Mouse (Mus musculus) lung, adult 2 months (tissue): ENCODE data around the gene Ints2. TPM values are rescaled to one million over a fixed set of nuclear protein-coding genes. Genes with fewer than 3 reads are reported as not detected.
A peak's percentile ranks its signal among the peaks of the same experiment; 100 is the strongest.

ENCODE experiments used
- DNase-seq: peaks from one replicate; pipeline ENCODE4 v3.0.0; 2022
- H3K4me1 ChIP-seq: fragments of 200-500 bp; 2 replicates; pipeline ENCODE4 v1.6.1; 2011; ENCODE audit warnings: low read length; ENCODE audit not compliant: control insufficient read depth, insufficient read depth
- H3K4me3 ChIP-seq: fragments of 200-500 bp; replicated peaks from 2 replicates; pipeline ENCODE3; 2011; ENCODE audit warnings: low read depth, mild to moderate bottlenecking, control low read depth, low read length; ENCODE audit errors: extremely low read depth
- CTCF ChIP-seq: fragments of 200-500 bp; IDR thresholded peaks from 2 replicates; pipeline ENCODE4 v1.5.1; 2011; ENCODE audit warnings: mild to moderate bottlenecking, low read length, control low read depth; ENCODE audit not compliant: insufficient read depth
- POLR2A ChIP-seq: fragments of 200-500 bp; IDR thresholded peaks from 2 replicates; pipeline ENCODE4 v1.6.1; 2011; ENCODE audit warnings: low read depth, mild to moderate bottlenecking, control low read depth, low read length, borderline replicate concordance; ENCODE audit errors: extremely low read depth
- WGBS: fragments of 180-500 bp; shearing (Covaris S2); methylation state at CpG from one replicate; pipeline ENCODE4 v1.1.7; 2018; 5-methylcytosine and 5-hydroxymethylcytosine counted together
- polyA plus RNA-seq: library from polyadenylated mRNA; depleted of rRNA; stranded (reverse); fragments of >200 nt; gene quantifications from 2 replicates; pipeline ENCODE4 v1.2.3, GENCODE M21; 2012; rRNA removed

Ints2 gene
- polyA plus RNA-seq, 1 experiment, result 5.3 TPM

DNA sequence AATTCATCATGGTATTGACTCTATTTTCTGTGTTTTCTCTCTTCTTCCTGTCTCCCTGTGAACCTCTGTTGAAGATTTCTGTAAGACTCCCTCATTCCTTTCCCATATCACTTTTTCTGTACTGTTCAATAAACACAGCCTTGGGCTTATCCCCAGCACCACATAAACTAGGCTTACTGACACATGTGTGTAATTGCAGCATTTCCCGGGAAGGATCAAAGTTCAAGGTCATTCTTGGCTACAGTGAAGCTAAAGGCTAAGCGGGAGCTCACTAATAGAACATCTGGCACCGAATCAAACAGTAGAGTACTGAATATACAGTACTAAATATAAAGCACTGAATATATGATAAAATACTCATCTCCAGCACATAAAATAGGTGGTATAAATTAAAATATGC lies 81.5 kb downstream of the Ints2 start:
- no peak for DNase-seq
- no peaks in the 10 kb centered on the region for H3K4me1 ChIP-seq
- TF ChIP-seq CTCF (no peak), POLR2A (no peak)
- no peak overlapping the region for H3K4me3 ChIP-seq
- 60% methylated on average over 3 of the region's 3 CpGs for WGBS

DNA sequence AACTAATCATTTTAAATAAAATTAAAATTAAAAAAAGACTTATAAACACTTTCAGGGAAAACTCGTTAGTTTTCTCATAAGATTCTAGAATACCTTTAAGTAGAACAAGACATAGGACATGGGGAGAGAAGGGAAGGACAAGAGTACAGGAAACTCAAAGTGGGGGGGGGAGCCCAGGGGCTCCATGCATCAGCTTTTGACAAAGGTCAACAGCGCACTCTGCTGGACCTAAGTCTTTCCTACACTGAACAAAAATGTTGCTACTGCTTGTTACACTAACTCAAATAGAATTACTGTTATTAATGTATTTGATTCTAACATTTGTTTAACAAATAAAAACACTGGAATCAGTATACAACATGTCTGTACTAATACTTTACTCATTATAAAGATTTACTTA lies 83.2 kb downstream of the Ints2 start:
- peak; percentile 50 for DNase-seq
- no peaks in the 10 kb centered on the region for H3K4me1 ChIP-seq
- no peak overlapping the region for H3K4me3 ChIP-seq
- 52% methylated on average over 2 of the region's 2 CpGs for WGBS
- TF ChIP-seq POLR2A (no peak), CTCF (peak; percentile 69)

DNA sequence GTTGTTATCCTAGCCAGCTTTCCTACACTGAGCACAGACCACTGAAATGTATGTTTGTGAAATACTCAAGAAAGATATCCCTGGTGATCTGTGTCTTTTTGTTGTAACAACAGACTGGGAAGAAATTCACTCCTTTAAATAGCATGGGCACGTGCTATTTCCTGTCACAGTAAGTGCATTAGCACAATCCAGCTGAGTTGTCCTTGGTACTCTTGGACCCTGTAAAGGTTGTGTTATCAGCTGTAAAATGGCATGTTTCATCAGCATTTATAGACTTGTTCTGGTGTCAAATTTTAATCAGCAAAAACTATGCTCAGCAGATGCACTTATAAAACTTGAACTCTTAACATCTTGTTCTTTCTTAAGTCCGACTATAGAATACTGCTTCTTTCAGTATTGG lies 86.6 kb downstream of the Ints2 start:
- 72% methylated on average over 2 of the region's 2 CpGs for WGBS
- Histone ChIP-seq H3K4me1 (no peaks in the 10 kb centered on the region), H3K4me3 (no peak overlapping the region)
- no peak for DNase-seq
- no peak for TF ChIP-seq POLR2A
- no peak for TF ChIP-seq CTCF

Other genes starting within 250 kb of the Ints2 start
- 0.06 and 0.14 TPM in 2 replicates for gene Brip1, start 56.4 kb downstream of the Ints2 start, polyA plus RNA-seq
- gene Med13, start 100.0 kb upstream of the Ints2 start, polyA plus RNA-seq, result 15.3 and 22.8 TPM in 2 replicates
- gene Rnft1, start 227.1 kb upstream of the Ints2 start, polyA plus RNA-seq, result 4.1 and 4.4 TPM in 2 replicates